Mouse (Mus musculus) cerebellum, postnatal 25 days (tissue): ENCODE results near the gene Slc15a4.

Experiments used
- DNase-seq, 2 experiments: peaks; one replicate each; pipeline ENCODE4 v3.0.0; 2021; ENCODE audit warnings: mixed read lengths in 2 of 2

Gene Slc15a4

DNA sequence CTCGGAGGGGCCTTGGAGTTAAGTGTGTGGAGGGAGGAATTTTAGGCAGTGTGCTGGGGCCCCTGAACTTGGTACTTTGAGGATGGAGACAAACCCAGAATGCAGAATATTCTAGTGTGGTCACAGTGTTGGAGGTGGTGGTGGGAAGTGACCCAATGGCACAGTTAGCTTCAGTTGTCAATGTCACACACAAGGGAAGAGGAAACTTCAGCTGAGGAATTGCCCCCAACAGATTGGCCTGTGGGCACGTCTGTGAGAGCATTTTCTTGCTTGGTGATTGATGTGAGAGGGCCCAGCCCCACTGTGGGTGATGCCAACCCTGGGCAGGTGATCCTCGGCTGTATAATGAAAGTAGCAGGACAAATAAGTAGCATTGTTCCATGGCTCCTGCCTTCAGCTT, 13.9 kb downstream of the Slc15a4 start:
- DNase-seq: no peak

- DNase-seq: peak; percentile 98 to 99
Measured at GRCm38 (mm10) chr5:127616884-127617635, 15.6 kb downstream of the Slc15a4 start.

GRCm38 (mm10) chr5:127616151-127616550, 16.5 kb downstream of the Slc15a4 start:
- peak in 1 of 2 experiments; percentile 17 for DNase-seq

- no peak for DNase-seq
Measured at GRCm38 (mm10) chr5:127615459-127615858, 17.2 kb downstream of the Slc15a4 start.

- no peak for DNase-seq
Measured at GRCm38 (mm10) chr5:127612397-127612796, 20.3 kb downstream of the Slc15a4 start.

- no peak for DNase-seq
Measured at GRCm38 (mm10) chr5:127611881-127612280, 20.8 kb downstream of the Slc15a4 start.

GRCm38 (mm10) chr5:127610787-127611509, 21.7 kb downstream of the Slc15a4 start:
- peak; percentile 41 to 64 for DNase-seq

- DNase-seq: no peak
Measured at GRCm38 (mm10) chr5:127609191-127609714, 23.4 kb downstream of the Slc15a4 start.

- no peak for DNase-seq
Measured at GRCm38 (mm10) chr5:127607507-127607906, 25.2 kb downstream of the Slc15a4 start.

DNA sequence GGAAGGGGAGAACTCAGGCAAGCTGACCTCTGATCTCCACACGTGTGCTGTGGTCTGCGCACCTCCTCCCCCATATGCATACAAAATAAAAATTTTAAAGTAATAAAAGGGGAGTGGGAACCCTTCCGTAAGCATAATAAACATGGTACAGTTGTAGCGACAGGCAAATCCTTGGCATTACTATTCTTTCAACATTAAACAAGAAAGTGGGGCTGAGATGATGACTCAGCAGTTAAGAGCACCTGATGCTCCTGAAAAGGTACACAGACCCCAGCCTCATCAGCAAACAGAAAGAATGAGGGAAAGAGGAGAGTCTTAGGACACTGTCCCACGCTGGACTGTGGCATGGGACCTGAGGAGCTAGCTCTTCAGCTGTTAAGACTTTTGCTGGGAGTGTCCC, 29.7 kb downstream of the Slc15a4 start:
- no peak for DNase-seq

DNA sequence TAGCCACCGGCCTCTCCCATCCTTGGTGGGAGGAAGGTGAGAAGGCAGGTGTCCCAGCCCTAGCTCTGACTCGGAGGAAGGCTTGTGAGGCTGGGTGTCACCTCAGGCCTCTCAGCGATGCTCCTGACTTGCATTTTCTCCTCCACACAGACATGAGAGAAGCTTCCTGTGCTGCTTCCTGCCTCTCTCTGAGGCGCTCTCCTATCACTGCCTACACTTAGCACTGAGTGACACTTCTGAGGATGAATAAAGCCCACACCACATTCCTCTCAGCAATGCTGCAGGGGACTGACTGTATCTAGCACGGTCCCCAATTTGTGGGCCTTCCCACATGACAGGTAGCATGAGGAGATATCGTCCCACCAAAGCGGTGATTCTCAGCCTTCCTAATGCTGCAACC, 35.8 kb downstream of the Slc15a4 start:
- DNase-seq: no peak

GRCm38 (mm10) chr5:127595676-127596075, 37.0 kb downstream of the Slc15a4 start:
- no peak for DNase-seq

- DNase-seq: peak; percentile 20 to 51
Measured at GRCm38 (mm10) chr5:127592854-127593253, 39.8 kb downstream of the Slc15a4 start.

- DNase-seq: no peak
Measured at GRCm38 (mm10) chr5:127592406-127592805, 40.3 kb downstream of the Slc15a4 start.

GRCm38 (mm10) chr5:127587854-127588253, 44.8 kb downstream of the Slc15a4 start:
- no peak for DNase-seq

GRCm38 (mm10) chr5:127583658-127584057, 49.0 kb downstream of the Slc15a4 start:
- peak; percentile 24 to 42 for DNase-seq

DNA sequence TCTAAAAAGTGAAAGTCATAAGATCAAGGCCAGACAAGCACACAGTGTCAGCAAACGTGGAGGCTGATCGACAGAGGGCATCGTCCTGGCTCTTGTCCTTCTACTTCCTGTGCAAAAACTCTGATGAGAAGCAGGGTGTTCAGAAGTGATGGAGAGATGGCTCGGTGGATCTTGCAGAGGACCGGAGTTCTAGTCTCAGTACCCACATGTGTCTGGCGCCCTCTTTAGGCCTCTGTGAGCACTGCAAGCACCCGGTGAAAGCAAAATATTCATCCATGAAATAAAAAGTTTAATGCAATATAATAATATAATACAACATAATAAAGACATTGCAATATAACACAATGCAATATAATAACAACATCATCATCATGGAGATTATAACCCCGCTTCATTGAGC, 55.3 kb downstream of the Slc15a4 start:
- DNase-seq: peak; percentile 57 to 73

- DNase-seq: no peak
Measured at GRCm38 (mm10) chr5:127567165-127567741, 65.4 kb downstream of the Slc15a4 start.

GRCm38 (mm10) chr5:127561086-127561485, 71.6 kb downstream of the Slc15a4 start:
- DNase-seq: no peak

DNA sequence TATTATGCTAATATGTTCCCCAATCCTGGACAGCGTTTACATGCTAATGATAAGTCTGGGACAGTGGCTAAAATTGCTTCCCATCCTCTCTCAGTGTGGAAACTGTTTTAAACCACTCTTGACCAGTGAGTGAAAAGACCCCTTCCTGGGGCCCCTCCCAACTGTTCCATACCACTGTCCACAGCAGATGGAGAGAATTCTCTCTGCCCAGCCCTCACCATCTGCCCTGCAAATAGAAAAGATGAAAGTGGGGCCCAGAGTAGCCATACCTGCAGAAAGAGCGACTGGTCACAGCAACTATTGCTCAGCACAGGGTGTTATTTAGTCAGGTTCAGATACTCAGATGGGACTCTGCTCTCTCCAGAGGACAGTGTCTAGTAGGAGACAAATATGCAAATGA, 84.6 kb downstream of the Slc15a4 start:
- peak; percentile 22 to 26 for DNase-seq

GRCm38 (mm10) chr5:127546585-127546991, 86.1 kb downstream of the Slc15a4 start:
- peak; percentile 90 to 91 for DNase-seq
